Mouse (Mus musculus) stomach, embryonic 16.5 days (tissue): Measurements from ENCODE around the gene Olfr1416. TPM values are rescaled to one million over a fixed set of nuclear protein-coding genes. Genes with fewer than 3 reads are reported as not detected.

Experiments
- ATAC-seq: fragments of 200-750 bp; cut with Nextera tagmentation; 2 replicates; pipeline ENCODE4 v1.8.0; 2017; ENCODE audit warnings: moderate number of reproducible peaks, moderate TSS enrichment; ENCODE audit not compliant: insufficient read depth, low FRiP score
- H3K27ac ChIP-seq: fragments of 300-500 bp; sonication (generic); 2 replicates; pipeline ENCODE4 v1.5.1; 2014; ENCODE audit warnings: low read length
- H3K27me3 ChIP-seq: fragments of 300-500 bp; sonication (generic); 2 replicates; pipeline ENCODE4 v1.6.1; 2014; ENCODE audit warnings: low read length, control low read depth, mixed read lengths; ENCODE audit not compliant: control insufficient read depth, insufficient read depth
- H3K36me3 ChIP-seq: fragments of 300-500 bp; sonication (generic); 2 replicates; pipeline ENCODE4 v1.6.1; 2014; ENCODE audit warnings: low read length; ENCODE audit not compliant: control insufficient read depth, insufficient read depth
- H3K4me1 ChIP-seq: fragments of 300-500 bp; sonication (generic); 2 replicates; pipeline ENCODE4 v1.6.1; 2014; ENCODE audit warnings: low read length, control low read depth, mixed read lengths; ENCODE audit not compliant: control insufficient read depth, insufficient read depth
- H3K4me2 ChIP-seq: fragments of 300-500 bp; sonication (generic); 2 replicates; pipeline ENCODE4 v1.6.1; 2014; ENCODE audit warnings: low read depth, low read length, mixed read lengths
- H3K4me3 ChIP-seq: fragments of 300-500 bp; sonication (generic); replicated peaks from 2 replicates; pipeline ENCODE4 v1.5.1; 2014; ENCODE audit warnings: mild to moderate bottlenecking, low read length
- H3K9ac ChIP-seq: fragments of 300-500 bp; sonication (generic); 2 replicates; pipeline ENCODE4 v1.6.1; 2014; ENCODE audit warnings: low read length
- H3K9me3 ChIP-seq: fragments of 300-500 bp; sonication (generic); replicated peaks from 2 replicates; pipeline ENCODE4 v1.6.1; 2016; ENCODE audit warnings: low read length, control low read depth; ENCODE audit not compliant: control insufficient read depth
- WGBS: fragments of 180-500 bp; shearing (Covaris S2); extraction: QIAGEN DNeasy Blood & Tissue Kit; methylation state at CpG from one replicate; pipeline ENCODE4 v1.1.7; 2014; 5-methylcytosine and 5-hydroxymethylcytosine counted together
- polyA plus RNA-seq: library from polyadenylated mRNA; unstranded; fragments of >200 nt; fragmentation: Nextera tagmentation; extraction: Ambion mirVana; gene quantifications from 2 replicates; pipeline ENCODE4 v1.2.1, GENCODE M21; 2015

Gene Olfr1416
- polyA plus RNA-seq, 1 experiment from 2014 or later = not detected

- Histone ChIP-seq H3K4me1 (peaks cover 3% of the 10 kb centered on the region; the same call in 1 of the 2 replicates), H3K4me3 (peak within 1 kb of the TSS; percentile 65), H3K9me3 (no peaks in the 10 kb centered on the region), H3K9ac (peak within 1 kb of the TSS; percentile 98), H3K27ac (peak within 1 kb of the TSS; percentile 79), H3K27me3 (no peaks in the 10 kb centered on the region; the same call in 1 of the 2 replicates), H3K4me2 (peak within 1 kb of the TSS; percentile 96), H3K36me3 (no peaks in the 10 kb centered on the region)
- ATAC-seq = peak; percentile 93
- WGBS = 1% methylated on average over 67 of the region's 67 CpGs
Measured at GRCm38 (mm10) chr1:92473165-92474041, 11.5 kb downstream of the Olfr1416 start, which contains the start of gene Ndufa10. Gene Ndufa10, minus strand, starts transcription at chr1:92473860.

- Histone ChIP-seq H3K4me3 (no peak overlapping the region), H3K27me3 (no peaks in the 10 kb centered on the region), H3K27ac (no peak overlapping the region), H3K4me2 (no peak overlapping the region), H3K9ac (no peak overlapping the region), H3K9me3 (no peaks in the 10 kb centered on the region), H3K4me1 (peaks cover 3% of the 10 kb centered on the region; the same call in 1 of the 2 replicates), H3K36me3 (peaks cover 9% of the 10 kb centered on the region; the same call in 1 of the 2 replicates)
- WGBS = 75% methylated on average over 4 of the region's 4 CpGs
- no peak for ATAC-seq
Measured at GRCm38 (mm10) chr1:92468891-92469290, 16.0 kb downstream of the Olfr1416 start.

GRCm38 (mm10) chr1:92458416-92458815 lies 26.5 kb downstream of the Olfr1416 start:
- H3K4me3 ChIP-seq = no peak overlapping the region
- H3K27ac ChIP-seq = no peak overlapping the region
- 0 out of 2 replicates have a peak, but pooled peaks cover 3% of the 10 kb centered on the region for H3K9me3 ChIP-seq
- no peak overlapping the region for H3K4me2 ChIP-seq
- no peaks in the 10 kb centered on the region for H3K27me3 ChIP-seq
- WGBS = 89% methylated on average over 6 of the region's 6 CpGs
- ATAC-seq = no peak
- no peak overlapping the region for H3K9ac ChIP-seq
- H3K4me1 ChIP-seq = no peaks in the 10 kb centered on the region
- H3K36me3 ChIP-seq = peaks cover 7% of the 10 kb centered on the region

GRCm38 (mm10) chr1:92457758-92458157 lies 27.2 kb downstream of the Olfr1416 start:
- ATAC-seq = no peak
- Histone ChIP-seq H3K9ac (no peak overlapping the region), H3K9me3 (0 out of 2 replicates have a peak, but pooled peaks cover 3% of the 10 kb centered on the region), H3K27me3 (no peaks in the 10 kb centered on the region), H3K36me3 (peaks cover 7% of the 10 kb centered on the region), H3K27ac (no peak overlapping the region), H3K4me2 (no peak overlapping the region), H3K4me3 (no peak overlapping the region), H3K4me1 (no peaks in the 10 kb centered on the region)

GRCm38 (mm10) chr1:92453751-92454445 lies 31.0 kb downstream of the Olfr1416 start:
- WGBS = 74% methylated on average over 8 of the region's 8 CpGs
- H3K36me3 ChIP-seq = peaks cover 13% of the 10 kb centered on the region
- H3K4me2 ChIP-seq = no peak overlapping the region
- H3K9ac ChIP-seq = no peak overlapping the region
- H3K27me3 ChIP-seq = no peaks in the 10 kb centered on the region
- H3K27ac ChIP-seq = no peak overlapping the region
- 0 out of 2 replicates have a peak, but pooled peaks cover 3% of the 10 kb centered on the region for H3K9me3 ChIP-seq
- ATAC-seq = no peak
- H3K4me1 ChIP-seq = no peaks in the 10 kb centered on the region
- no peak overlapping the region for H3K4me3 ChIP-seq

GRCm38 (mm10) chr1:92448293-92448692 lies 36.6 kb downstream of the Olfr1416 start:
- Histone ChIP-seq H3K27ac (no peak overlapping the region), H3K36me3 (peaks cover 26% of the 10 kb centered on the region), H3K9ac (no peak overlapping the region), H3K4me2 (no peak overlapping the region), H3K9me3 (no peaks in the 10 kb centered on the region), H3K4me1 (no peaks in the 10 kb centered on the region), H3K27me3 (no peaks in the 10 kb centered on the region), H3K4me3 (no peak overlapping the region)
- ATAC-seq = no peak
- 77% methylated on average over 3 of the region's 3 CpGs for WGBS

GRCm38 (mm10) chr1:92441453-92442063 lies 43.4 kb downstream of the Olfr1416 start:
- Histone ChIP-seq H3K9ac (no peak overlapping the region), H3K4me2 (no peak overlapping the region), H3K4me3 (no peak overlapping the region), H3K36me3 (peaks cover 25% of the 10 kb centered on the region), H3K27me3 (no peaks in the 10 kb centered on the region), H3K4me1 (peaks cover 11% of the 10 kb centered on the region), H3K27ac (no peak overlapping the region), H3K9me3 (no peaks in the 10 kb centered on the region)
- 78% methylated on average over 6 of the region's 6 CpGs for WGBS
- ATAC-seq = no peak

GRCm38 (mm10) chr1:92440066-92440750 lies 44.7 kb downstream of the Olfr1416 start:
- Histone ChIP-seq H3K27ac (no peak overlapping the region), H3K9ac (no peak overlapping the region), H3K4me2 (no peak overlapping the region), H3K9me3 (no peaks in the 10 kb centered on the region), H3K27me3 (no peaks in the 10 kb centered on the region), H3K4me3 (no peak overlapping the region), H3K36me3 (peaks cover 17% of the 10 kb centered on the region; the same call in 1 of the 2 replicates), H3K4me1 (peaks cover 11% of the 10 kb centered on the region)
- WGBS = 90% methylated on average over 9 of the region's 9 CpGs
- ATAC-seq = no peak
